Mouse (Mus musculus): Measurements from ENCODE around the gene Lrrc4.

The Lrrc4 gene

DNA sequence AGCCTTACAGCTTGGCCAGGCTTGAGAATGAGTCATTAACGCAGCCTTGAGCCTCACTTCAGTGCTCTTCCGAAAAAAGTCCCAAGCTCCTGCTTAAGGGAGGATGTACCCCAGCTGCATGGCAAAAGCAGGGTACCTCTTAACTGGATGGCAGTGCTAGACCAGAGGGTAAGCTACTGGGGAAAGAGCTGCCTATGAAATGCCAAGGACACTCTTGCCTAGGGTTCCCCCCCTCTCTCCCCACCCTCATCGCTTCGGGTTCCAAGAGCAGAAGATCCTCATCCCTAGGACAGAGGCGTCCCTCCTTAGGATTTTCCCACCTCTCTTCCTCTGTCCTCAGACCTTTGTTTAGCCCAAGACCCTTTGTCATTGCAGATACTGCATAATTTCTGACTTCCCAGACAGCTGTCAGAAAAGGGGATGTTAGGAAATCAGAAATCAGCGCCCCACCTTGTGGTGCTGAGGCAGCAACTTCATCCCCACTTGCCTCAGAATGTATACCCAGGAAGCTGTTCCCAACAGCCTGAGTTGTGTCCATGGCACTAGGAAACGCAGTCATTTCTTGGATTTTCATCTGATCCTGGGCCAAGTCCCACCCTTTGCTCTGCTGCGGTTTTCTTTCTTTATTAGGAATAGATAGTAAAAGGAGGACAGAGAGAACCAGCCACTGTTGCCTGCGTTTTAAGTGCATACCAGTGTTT, 4.7 kb downstream of the Lrrc4 start:
- DNase-seq (ENCODE audit: extremely low spot score, low spot score), result no peak

GRCm38 (mm10) chr6:28825894-28826293, 5.7 kb downstream of the Lrrc4 start:
- DNase-seq (ENCODE audit: extremely low spot score, low spot score), result no peak

GRCm38 (mm10) chr6:28823802-28824201, 7.7 kb downstream of the Lrrc4 start:
- no peak for DNase-seq (ENCODE audit: extremely low spot score, low spot score)

GRCm38 (mm10) chr6:28823375-28823774, 8.2 kb downstream of the Lrrc4 start:
- no peak for DNase-seq (ENCODE audit: extremely low spot score, low spot score)

DNA sequence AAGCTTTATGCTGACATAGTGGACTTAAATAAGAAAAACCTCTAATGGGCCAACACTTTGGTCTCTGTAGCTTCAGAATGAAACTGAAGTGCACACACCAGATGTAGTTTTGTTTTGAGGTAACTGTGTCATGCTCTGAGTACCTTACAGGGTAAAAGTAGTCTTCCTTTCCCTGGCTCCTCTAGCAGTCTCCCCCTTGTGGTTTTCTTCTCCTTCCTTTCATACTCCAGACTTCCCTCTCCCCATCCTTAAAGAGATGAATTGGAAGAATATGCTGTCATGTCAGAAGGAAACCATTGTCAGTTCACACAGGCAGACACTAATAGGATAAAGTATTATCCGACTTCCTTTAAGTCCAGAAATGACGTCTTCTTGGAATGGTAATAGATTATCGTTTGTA, 9.3 kb downstream of the Lrrc4 start:
- DNase-seq (ENCODE audit: extremely low spot score, low spot score), result no peak

GRCm38 (mm10) chr6:28819509-28820358, 11.8 kb downstream of the Lrrc4 start:
- DNase-seq (ENCODE audit: extremely low spot score, low spot score), result no peak

DNA sequence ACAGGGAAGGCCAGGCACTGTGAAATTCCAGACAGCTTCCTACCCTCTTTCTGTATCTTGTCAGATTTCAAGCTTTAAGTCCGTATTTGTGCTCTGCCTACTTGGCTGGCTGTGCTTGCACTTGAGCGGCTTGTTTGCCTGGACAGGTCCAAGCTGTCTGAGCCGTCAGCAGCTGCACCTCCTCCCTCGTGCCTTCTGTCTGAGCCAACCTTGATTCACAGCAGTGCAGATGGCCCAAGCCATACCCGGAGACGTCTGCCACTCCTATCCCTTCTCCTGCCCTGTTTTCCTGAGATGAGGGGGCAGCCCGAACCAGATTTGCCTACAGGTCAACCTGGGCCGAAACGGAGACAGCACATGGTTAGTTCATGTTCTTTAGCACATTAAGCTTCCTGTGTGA, 14.5 kb downstream of the Lrrc4 start:
- DNase-seq (ENCODE audit: extremely low spot score, low spot score), result no peak

DNA sequence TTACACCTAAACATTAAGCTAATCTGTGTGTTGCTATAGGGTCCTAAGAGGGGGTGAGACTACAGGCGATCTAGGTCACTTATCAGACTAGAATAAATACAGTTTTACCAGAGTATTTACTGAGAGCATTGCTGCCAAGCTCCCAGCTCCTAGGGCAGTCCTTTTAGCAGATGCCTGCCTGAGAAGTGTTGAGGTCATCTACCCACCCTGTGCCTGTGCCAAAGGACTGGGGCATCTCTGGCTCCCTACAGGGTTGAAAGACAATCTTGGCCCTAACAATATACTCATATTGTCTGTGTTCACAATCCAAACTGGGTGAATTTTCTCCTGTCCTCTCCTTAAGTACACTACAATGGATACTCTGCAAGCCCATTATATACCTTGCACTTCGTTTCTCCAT, 16.7 kb downstream of the Lrrc4 start:
- no peak for DNase-seq (ENCODE audit: extremely low spot score, low spot score)

GRCm38 (mm10) chr6:28813057-28813456, 18.5 kb downstream of the Lrrc4 start:
- DNase-seq (ENCODE audit: extremely low spot score, low spot score), result no peak

GRCm38 (mm10) chr6:28804751-28805150, 26.8 kb downstream of the Lrrc4 start:
- no peak for DNase-seq (ENCODE audit: extremely low spot score, low spot score)

DNA sequence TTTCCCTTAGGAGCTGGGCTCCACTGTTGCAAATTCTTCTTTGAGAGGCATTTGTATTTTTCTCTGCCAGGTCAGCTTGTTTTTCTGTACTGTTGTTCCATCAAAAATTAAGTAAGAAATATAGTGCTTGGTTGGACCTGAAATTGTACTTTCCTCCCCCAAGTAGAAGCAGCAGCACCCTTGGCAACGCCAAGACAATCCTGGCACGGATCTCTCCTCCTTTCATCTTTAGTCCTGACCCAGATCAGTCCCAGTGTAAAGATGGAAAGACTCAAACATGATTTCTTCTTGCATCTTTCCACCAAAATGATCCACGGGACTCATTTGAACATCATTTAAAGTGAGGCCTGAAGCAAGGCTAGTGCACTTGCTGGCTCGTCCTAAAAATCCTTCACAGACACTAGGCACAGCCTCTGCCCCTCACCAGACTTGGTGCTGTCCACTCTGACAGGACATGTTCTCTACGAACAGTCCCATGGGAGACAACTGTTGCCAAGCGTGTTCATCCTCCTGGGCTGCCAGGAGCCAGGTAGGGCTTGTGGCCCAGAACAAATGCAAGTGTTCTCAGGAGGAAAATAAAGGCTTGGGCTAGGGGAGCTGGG, 27.8 kb downstream of the Lrrc4 start:
- DNase-seq (ENCODE audit: extremely low spot score, low spot score), result no peak

DNA sequence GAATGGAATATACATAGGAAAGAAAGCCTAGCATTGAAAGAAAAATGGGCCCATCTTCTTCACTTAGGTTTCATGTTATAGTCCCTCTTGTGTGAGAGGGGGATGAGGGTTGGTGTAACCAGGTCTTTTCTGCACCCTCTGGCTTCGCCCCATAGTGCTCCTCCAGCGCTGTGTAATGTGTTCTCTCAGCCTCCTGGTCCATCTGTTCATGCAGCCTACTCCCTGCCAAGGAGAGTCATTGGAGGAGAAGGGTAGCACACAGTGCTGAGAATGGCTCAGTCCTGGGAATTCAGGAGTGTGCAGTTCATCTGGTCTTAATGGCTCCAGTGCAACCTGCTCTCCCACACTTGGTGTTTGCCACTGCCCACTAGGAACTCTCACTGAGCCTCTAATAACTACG, 30.6 kb downstream of the Lrrc4 start:
- no peak for DNase-seq (ENCODE audit: extremely low spot score, low spot score)

DNA sequence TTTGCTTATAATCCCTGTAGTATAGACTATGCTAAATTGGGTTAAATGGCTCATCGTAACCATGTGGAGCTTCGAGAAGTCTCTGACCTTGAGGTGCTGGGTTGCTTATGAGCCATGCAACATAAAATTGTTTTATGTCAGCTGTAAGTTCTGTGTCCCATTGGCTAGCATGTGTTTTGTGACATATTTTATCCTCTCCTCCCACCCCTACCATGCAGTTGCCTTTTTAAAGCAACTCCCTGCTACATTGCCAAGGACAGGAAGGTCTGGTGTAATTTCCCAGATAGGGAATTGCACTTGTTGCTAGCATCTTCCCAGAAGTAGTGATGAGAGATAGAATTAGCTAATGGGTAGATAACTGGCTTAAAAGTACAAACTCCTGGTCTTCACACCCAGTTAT, 31.7 kb downstream of the Lrrc4 start:
- DNase-seq (ENCODE audit: extremely low spot score, low spot score), result no peak

GRCm38 (mm10) chr6:28795792-28796515, 35.6 kb downstream of the Lrrc4 start:
- DNase-seq (ENCODE audit: extremely low spot score, low spot score), result no peak

- DNase-seq (ENCODE audit: extremely low spot score, low spot score), result no peak
These were observed 36.2 kb downstream of the Lrrc4 start for GRCm38 (mm10) chr6:28795380-28795779.

- no peak for DNase-seq (ENCODE audit: extremely low spot score, low spot score)
These were observed 39.7 kb downstream of the Lrrc4 start for GRCm38 (mm10) chr6:28791809-28792208.

DNA sequence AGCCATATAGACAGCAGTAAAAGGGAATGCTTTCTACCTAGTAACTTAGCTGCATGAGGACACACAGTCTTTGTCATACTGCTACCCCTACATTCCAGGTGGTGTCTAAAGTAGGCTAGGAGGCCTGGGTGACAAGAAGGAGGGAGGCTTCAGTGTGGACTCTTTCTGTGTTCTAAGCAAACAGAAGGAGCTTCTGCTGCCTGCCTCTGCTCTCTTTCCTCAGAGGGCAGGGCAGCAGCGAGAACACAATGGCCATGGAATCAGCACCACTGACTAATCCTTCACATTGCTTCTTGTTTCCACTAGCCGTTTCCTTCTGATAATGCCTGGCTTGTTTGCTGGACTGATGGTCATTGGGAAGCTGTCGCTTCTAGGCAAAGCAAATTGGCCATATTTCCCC, 40.4 kb downstream of the Lrrc4 start:
- DNase-seq (ENCODE audit: extremely low spot score, low spot score), result no peak

GRCm38 (mm10) chr6:28789685-28790084, 41.9 kb downstream of the Lrrc4 start:
- no peak for DNase-seq (ENCODE audit: extremely low spot score, low spot score)

DNA sequence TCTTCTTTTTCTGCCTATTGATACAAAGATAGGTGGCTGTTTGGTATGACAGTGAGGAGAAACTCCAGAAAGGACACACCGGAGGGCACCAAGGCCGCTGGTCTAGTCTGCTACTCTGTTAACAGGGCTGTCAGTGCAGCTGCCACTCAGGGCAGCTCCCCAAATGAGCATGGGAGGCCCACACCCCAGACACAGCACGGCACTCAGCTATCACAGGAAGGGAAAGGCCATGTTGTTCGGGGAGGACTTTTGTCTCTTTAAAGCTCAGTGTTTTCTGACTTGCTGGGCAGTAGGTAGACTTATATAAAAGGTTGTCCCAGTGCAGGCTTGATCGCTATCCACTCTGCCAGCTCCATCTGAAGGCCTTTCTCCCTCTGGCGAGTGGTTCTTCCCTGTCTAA, 44.4 kb downstream of the Lrrc4 start:
- no peak for DNase-seq (ENCODE audit: extremely low spot score, low spot score)

DNA sequence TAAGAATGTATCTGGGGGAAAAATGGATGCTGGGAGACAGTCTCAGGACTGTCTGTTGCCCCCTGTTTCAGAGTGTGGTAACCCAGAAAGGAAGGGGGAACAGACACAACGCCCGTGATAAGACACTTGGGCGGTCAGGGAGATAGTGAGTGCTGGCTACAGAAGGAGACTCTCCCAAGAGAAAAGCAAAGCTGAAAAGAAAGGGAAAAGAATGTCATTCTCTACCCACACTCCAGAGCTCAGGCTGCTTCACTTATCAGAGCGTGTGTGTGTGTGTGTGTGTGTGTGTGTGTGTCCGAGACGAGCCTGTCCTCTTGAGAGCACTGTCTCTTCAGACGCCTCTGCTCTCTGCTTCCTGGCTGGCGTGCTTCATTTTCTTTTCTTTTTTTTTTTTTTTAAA, 45.8 kb downstream of the Lrrc4 start:
- DNase-seq (ENCODE audit: extremely low spot score, low spot score), result no peak

DNA sequence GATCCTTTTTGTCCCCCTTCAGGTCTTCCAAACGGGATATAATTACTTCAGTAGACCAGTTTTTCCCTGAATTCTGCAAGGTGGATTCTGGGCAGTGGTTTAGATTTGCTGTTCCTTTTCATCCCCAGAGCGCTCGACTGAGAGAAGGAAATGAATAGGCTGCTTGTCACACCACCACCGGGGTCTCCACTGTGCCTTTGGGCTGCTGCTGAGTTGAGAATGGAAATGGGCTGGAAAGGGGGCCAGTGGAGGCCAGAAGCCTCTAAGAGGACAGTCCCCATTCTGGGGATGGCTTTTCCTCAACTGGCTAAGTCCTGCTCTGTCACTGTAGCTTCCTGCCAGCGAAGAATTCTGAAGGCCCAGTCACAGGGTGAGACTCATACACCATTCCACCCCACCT, 47.6 kb downstream of the Lrrc4 start:
- no peak for DNase-seq (ENCODE audit: extremely low spot score, low spot score)
